Mouse (Mus musculus) kidney, adult 2 months (tissue): ENCODE measurements around the gene Smim4. TPM values are rescaled to one million over a fixed set of nuclear protein-coding genes. Genes with fewer than 3 reads are reported as not detected.

Experiments used
- DNase-seq: peaks from one replicate; pipeline ENCODE4 v3.0.0; 2021
- H3K27ac ChIP-seq: fragments of 200-500 bp; 2 replicates; pipeline ENCODE4 v1.5.1; 2012; ENCODE audit warnings: low read depth, low read length, control low read depth, inconsistent platforms; ENCODE audit not compliant: insufficient read depth
- H3K27me3 ChIP-seq: fragments of 200-500 bp; replicated peaks from 2 replicates; pipeline ENCODE4 v1.6.1; 2012; ENCODE audit warnings: mild to moderate bottlenecking, moderate library complexity, low read length, inconsistent platforms; ENCODE audit not compliant: control insufficient read depth, insufficient read depth
- H3K36me3 ChIP-seq: fragments of 200-500 bp; 2 replicates; pipeline ENCODE4 v1.6.1; 2012; ENCODE audit warnings: mild to moderate bottlenecking, moderate library complexity, low read length, inconsistent platforms; ENCODE audit not compliant: control insufficient read depth, insufficient read depth
- H3K4me1 ChIP-seq: fragments of 200-500 bp; 2 replicates; pipeline ENCODE4 v1.6.1; 2011; ENCODE audit warnings: low read length; ENCODE audit not compliant: control insufficient read depth, insufficient read depth
- H3K4me3 ChIP-seq: fragments of 200-500 bp; 2 replicates; pipeline ENCODE4 v1.5.1; 2011; ENCODE audit warnings: mild to moderate bottlenecking, low read depth, low read length, control low read depth; ENCODE audit not compliant: insufficient read depth
- CTCF ChIP-seq: fragments of 200-500 bp; conservative IDR thresholded peaks from 2 replicates; pipeline ENCODE4 v1.5.1; 2011; ENCODE audit warnings: low read depth, mild to moderate bottlenecking, control low read depth, low read length, moderate library complexity, mixed read lengths; ENCODE audit not compliant: insufficient read depth, insufficient read length
- POLR2A ChIP-seq: fragments of 200-500 bp; IDR thresholded peaks from one replicate; pipeline ENCODE4 v1.6.1; 2011; ENCODE audit warnings: low read depth, low read length, control low read depth
- WGBS: fragments of 180-500 bp; shearing (Covaris S2); methylation state at CpG from one replicate; pipeline ENCODE4 v1.1.7; 2018; 5-methylcytosine and 5-hydroxymethylcytosine counted together
- polyA plus RNA-seq: library from polyadenylated mRNA; depleted of rRNA; stranded (reverse); fragments of >200 nt; gene quantifications from 2 replicates; pipeline ENCODE4 v1.2.3, GENCODE M21; 2012

Gene Smim4
- polyA plus RNA-seq, 1 experiment, result 158 TPM

GRCm38 (mm10) chr14:31138219-31138896, 9.6 kb upstream of the Smim4 start:
- TF ChIP-seq CTCF (no peak), POLR2A (no peak)
- Histone ChIP-seq H3K4me1 (no peaks in the 10 kb centered on the region), H3K27ac (peak overlapping the region; percentile 42; the same call in 1 of the 2 replicates), H3K36me3 (no peaks in the 10 kb centered on the region), H3K4me3 (no peak overlapping the region), H3K27me3 (no peaks in the 10 kb centered on the region)
- DNase-seq, result no peak
- 70% methylated on average over 26 of the region's 35 CpGs for WGBS

DNA sequence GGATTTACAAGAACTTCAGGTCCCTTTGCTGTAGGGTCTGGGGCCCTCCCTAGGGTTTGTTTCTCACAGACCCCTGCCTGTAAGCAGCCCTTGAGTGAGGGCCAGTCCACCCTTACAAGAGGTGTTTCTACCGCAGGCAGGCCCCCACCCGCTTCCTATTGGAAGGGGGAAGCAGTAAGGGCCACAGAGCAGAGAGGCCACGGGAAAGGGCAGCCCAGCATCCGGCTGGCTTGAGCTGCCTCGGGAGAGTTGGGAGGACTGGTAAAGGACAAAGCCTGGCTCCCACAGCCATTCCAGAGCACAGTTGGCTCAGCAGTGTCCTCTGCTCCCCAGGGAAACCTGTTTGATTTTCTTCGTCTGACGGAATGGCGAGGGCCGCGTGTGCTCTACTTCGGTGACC, 9.0 kb upstream of the Smim4 start:
- H3K36me3 ChIP-seq, result no peaks in the 10 kb centered on the region
- 54% methylated on average over 11 of the region's 11 CpGs for WGBS
- no peaks in the 10 kb centered on the region for H3K27me3 ChIP-seq
- no peak overlapping the region for H3K4me3 ChIP-seq
- H3K27ac ChIP-seq, result peak overlapping the region; percentile 42; the same call in 1 of the 2 replicates
- DNase-seq, result peak; percentile 72
- TF ChIP-seq POLR2A, result no peak
- no peak for TF ChIP-seq CTCF
- no peaks in the 10 kb centered on the region for H3K4me1 ChIP-seq

- TF ChIP-seq POLR2A (no peak), CTCF (no peak)
- Histone ChIP-seq H3K4me3 (no peak overlapping the region), H3K36me3 (no peaks in the 10 kb centered on the region), H3K27me3 (no peaks in the 10 kb centered on the region), H3K4me1 (no peaks in the 10 kb centered on the region), H3K27ac (no peak overlapping the region; the same call in 1 of the 2 replicates)
- 57% methylated on average over 10 of the region's 10 CpGs for WGBS
- no peak for DNase-seq
Measured at GRCm38 (mm10) chr14:31137281-31137595, 8.5 kb upstream of the Smim4 start.

- no peaks in the 10 kb centered on the region for H3K4me1 ChIP-seq
- no peaks in the 10 kb centered on the region for H3K27me3 ChIP-seq
- no peak for TF ChIP-seq CTCF
- TF ChIP-seq POLR2A, result no peak
- no peaks in the 10 kb centered on the region for H3K36me3 ChIP-seq
- 90% methylated on average over 26 of the region's 26 CpGs for WGBS
- no peak for DNase-seq
- no peak overlapping the region for H3K4me3 ChIP-seq
- no peak overlapping the region for H3K27ac ChIP-seq
Measured at GRCm38 (mm10) chr14:31136411-31137280, 7.9 kb upstream of the Smim4 start.

- no peak for DNase-seq
- H3K36me3 ChIP-seq, result no peaks in the 10 kb centered on the region
- H3K4me3 ChIP-seq, result no peak overlapping the region
- no peak for TF ChIP-seq CTCF
- TF ChIP-seq POLR2A, result no peak
- whole genome bisulfite sequencing, result 95% methylated on average over 34 of the region's 34 CpGs
- no peaks in the 10 kb centered on the region for H3K4me1 ChIP-seq
- H3K27me3 ChIP-seq, result no peaks in the 10 kb centered on the region
- H3K27ac ChIP-seq, result no peak overlapping the region
Measured at GRCm38 (mm10) chr14:31135495-31136410, 7.0 kb upstream of the Smim4 start.

DNA sequence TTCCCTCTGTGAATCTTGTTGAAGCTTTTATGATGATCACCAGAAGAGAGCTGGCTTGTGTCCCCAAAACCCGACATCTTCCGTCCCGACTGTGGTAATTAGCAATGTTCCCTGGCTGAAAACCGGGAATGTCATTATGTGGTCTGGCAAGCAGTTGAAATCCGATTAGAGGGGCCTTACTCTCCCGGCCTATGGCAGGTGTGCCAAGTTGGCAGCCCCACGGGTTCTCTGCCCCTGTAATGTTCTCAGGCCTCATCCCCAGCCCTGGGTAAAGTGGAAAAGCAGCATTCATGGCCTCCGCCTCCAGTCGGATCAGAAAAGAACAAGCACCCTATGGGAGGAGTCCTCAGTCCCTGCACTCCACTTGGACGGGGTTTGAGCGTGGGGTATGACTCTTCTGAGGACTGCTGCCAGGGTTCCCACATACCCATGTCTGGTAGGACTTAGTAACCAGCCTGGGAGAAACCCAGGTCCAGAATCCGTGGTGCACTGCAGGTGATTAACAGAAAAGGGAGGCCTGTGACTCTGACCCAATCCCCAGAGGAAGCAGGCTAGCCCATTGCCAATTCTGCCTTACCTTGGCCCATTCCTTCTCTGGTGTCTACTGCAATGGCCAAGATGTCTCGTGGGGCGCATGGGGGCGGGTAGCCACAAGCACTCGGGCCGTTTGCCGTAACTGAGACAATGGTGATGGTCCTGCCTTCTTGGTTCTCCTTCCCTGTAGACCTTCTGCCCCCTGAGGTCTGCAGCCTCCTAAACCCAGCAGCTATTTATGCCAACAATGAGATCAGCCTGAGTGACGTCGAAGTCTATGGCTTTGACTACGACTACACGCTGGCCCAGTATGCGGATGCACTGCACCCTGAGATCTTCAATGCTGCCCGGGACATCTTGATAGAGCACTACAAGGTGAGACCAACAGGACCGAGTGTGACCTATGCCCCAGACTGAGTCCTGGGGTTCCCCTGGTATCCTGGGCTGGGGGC, 5.6 kb upstream of the Smim4 start:
- Histone ChIP-seq H3K36me3 (no peaks in the 10 kb centered on the region), H3K4me3 (no peak overlapping the region), H3K27me3 (no peaks in the 10 kb centered on the region), H3K27ac (no peak overlapping the region), H3K4me1 (no peaks in the 10 kb centered on the region)
- no peak for TF ChIP-seq CTCF
- no peak for TF ChIP-seq POLR2A
- DNase-seq, result peak; percentile 40
- WGBS, result 85% methylated on average over 25 of the region's 25 CpGs
